Mouse (Mus musculus): Measurements from ENCODE around the gene Gm20521. TPM values are rescaled to one million over a fixed set of nuclear protein-coding genes. Genes with fewer than 3 reads are reported as not detected.
"Not testable (repeated sequence)": the region's sequence is repeated elsewhere in the genome, so short reads cannot be mapped to it uniquely, and the experiment has no call there.

Gene Gm20521
- polyA plus RNA-seq, 1 experiment from 2014 or later: 0.14 TPM

- H3K27ac ChIP-seq (ENCODE audit: low read depth, low read length): no peak overlapping the region
- H3K4me2 ChIP-seq (ENCODE audit: low read length): no peak overlapping the region
- no peaks in the 10 kb centered on the region; the same call in 1 of the 2 replicates for H3K27me3 ChIP-seq (replicated peaks; ENCODE audit: control insufficient read depth, insufficient read depth, low read length)
- no peaks in the 10 kb centered on the region for H3K36me3 ChIP-seq (ENCODE audit: control insufficient read depth, insufficient read depth, low read length)
- H3K9ac ChIP-seq (ENCODE audit: low read depth, low read length): no peak overlapping the region
- WGBS: 87% methylated on average over 3 of the region's 3 CpGs
- no peaks in the 10 kb centered on the region for H3K4me1 ChIP-seq (ENCODE audit: control insufficient read depth, insufficient read depth, low read depth, low read length)
- no peak overlapping the region for H3K4me3 ChIP-seq (ENCODE audit: low read length)
- ATAC-seq: no peak
- no peaks in the 10 kb centered on the region for H3K9me3 ChIP-seq (ENCODE audit: control insufficient read depth, low read length)
Observed at GRCm38 (mm10) chr14:54940176-54940530, 56.9 kb downstream of the Gm20521 start.

- Histone ChIP-seq H3K36me3 (ENCODE audit: control insufficient read depth, insufficient read depth, low read length) (no peaks in the 10 kb centered on the region), H3K9me3 (ENCODE audit: control insufficient read depth, low read length) (no peaks in the 10 kb centered on the region)
Observed at GRCm38 (mm10) chr14:54941024-54941978, 58.1 kb downstream of the Gm20521 start.

GRCm38 (mm10) chr14:54942479-54942878 is 59.2 kb downstream of the Gm20521 start:
- no peak overlapping the region for H3K9ac ChIP-seq (ENCODE audit: low read depth, low read length)
- no peaks in the 10 kb centered on the region for H3K4me1 ChIP-seq (ENCODE audit: control insufficient read depth, insufficient read depth, low read depth, low read length)
- H3K9me3 ChIP-seq (ENCODE audit: control insufficient read depth, low read length): no peaks in the 10 kb centered on the region
- no peaks in the 10 kb centered on the region; the same call in 1 of the 2 replicates for H3K27me3 ChIP-seq (replicated peaks; ENCODE audit: control insufficient read depth, insufficient read depth, low read length)
- H3K4me2 ChIP-seq (ENCODE audit: low read length): no peak overlapping the region
- no peaks in the 10 kb centered on the region for H3K36me3 ChIP-seq (ENCODE audit: control insufficient read depth, insufficient read depth, low read length)
- WGBS: 86% methylated on average over 8 of the region's 8 CpGs
- no peak for ATAC-seq
- no peak overlapping the region for H3K4me3 ChIP-seq (ENCODE audit: low read length)
- H3K27ac ChIP-seq (ENCODE audit: low read depth, low read length): no peak overlapping the region

More at GRCm38 (mm10) chr14:54941024-54941978, 58.1 kb downstream of the Gm20521 start:
- no peak for ATAC-seq
- H3K4me3 ChIP-seq (ENCODE audit: low read length): no peak overlapping the region
- no peaks in the 10 kb centered on the region for H3K4me1 ChIP-seq (ENCODE audit: control insufficient read depth, insufficient read depth, low read depth, low read length)
- H3K4me2 ChIP-seq (ENCODE audit: low read length): no peak overlapping the region
- H3K9ac ChIP-seq (ENCODE audit: low read depth, low read length): no peak overlapping the region
- H3K27me3 ChIP-seq (replicated peaks; ENCODE audit: control insufficient read depth, insufficient read depth, low read length): no peaks in the 10 kb centered on the region; the same call in 1 of the 2 replicates
- WGBS: 67% methylated on average over 13 of the region's 13 CpGs
- H3K27ac ChIP-seq (ENCODE audit: low read depth, low read length): no peak overlapping the region

- no peaks in the 10 kb centered on the region; the same call in 1 of the 2 replicates for H3K27me3 ChIP-seq (replicated peaks; ENCODE audit: control insufficient read depth, insufficient read depth, low read length)
- no peak overlapping the region for H3K4me3 ChIP-seq (ENCODE audit: low read length)
- no peak for ATAC-seq
- no peaks in the 10 kb centered on the region for H3K9me3 ChIP-seq (ENCODE audit: control insufficient read depth, low read length)
- H3K4me2 ChIP-seq (ENCODE audit: low read length): no peak overlapping the region
- H3K9ac ChIP-seq (ENCODE audit: low read depth, low read length): no peak overlapping the region
- H3K36me3 ChIP-seq (ENCODE audit: control insufficient read depth, insufficient read depth, low read length): no peaks in the 10 kb centered on the region
- H3K27ac ChIP-seq (ENCODE audit: low read depth, low read length): no peak overlapping the region
- WGBS: 96% methylated on average over 7 of the region's 7 CpGs
- no peaks in the 10 kb centered on the region for H3K4me1 ChIP-seq (ENCODE audit: control insufficient read depth, insufficient read depth, low read depth, low read length)
Observed at GRCm38 (mm10) chr14:54943971-54944370, 60.7 kb downstream of the Gm20521 start.

DNA sequence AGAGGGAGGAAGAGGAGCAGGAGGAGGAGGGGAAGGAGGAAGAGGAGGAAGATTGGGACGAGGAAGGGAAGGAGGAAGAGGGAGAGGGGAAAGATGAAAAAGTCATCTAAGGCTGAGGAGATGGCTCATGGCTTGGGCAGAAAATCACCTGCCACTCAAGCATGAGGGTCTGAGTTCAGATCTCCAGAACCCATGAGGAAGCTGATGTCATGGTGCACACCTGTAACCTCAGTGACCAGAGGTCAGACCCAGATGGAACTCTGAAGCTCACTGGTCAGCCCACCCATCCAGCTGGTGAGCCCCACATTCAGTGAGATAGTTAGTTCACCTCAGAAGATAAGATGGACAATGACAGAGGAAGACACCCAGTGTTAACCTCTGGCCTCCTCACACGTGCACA is 61.7 kb downstream of the Gm20521 start:
- Histone ChIP-seq H3K4me2 (ENCODE audit: low read length) (no peak overlapping the region), H3K9me3 (ENCODE audit: control insufficient read depth, low read length) (no peaks in the 10 kb centered on the region), H3K9ac (ENCODE audit: low read depth, low read length) (no peak overlapping the region), H3K36me3 (ENCODE audit: control insufficient read depth, insufficient read depth, low read length) (no peaks in the 10 kb centered on the region), H3K4me1 (ENCODE audit: control insufficient read depth, insufficient read depth, low read depth, low read length) (no peaks in the 10 kb centered on the region), H3K27ac (ENCODE audit: low read depth, low read length) (no peak overlapping the region), H3K27me3 (replicated peaks; ENCODE audit: control insufficient read depth, insufficient read depth, low read length) (no peaks in the 10 kb centered on the region), H3K4me3 (ENCODE audit: low read length) (no peak overlapping the region)
- no peak for ATAC-seq
- 78% methylated on average over 2 of the region's 2 CpGs for WGBS

GRCm38 (mm10) chr14:54945975-54946704 is 62.9 kb downstream of the Gm20521 start:
- no peaks in the 10 kb centered on the region for H3K27me3 ChIP-seq (replicated peaks; ENCODE audit: control insufficient read depth, insufficient read depth, low read length)
- H3K27ac ChIP-seq (ENCODE audit: low read depth, low read length): no peak overlapping the region
- H3K36me3 ChIP-seq (ENCODE audit: control insufficient read depth, insufficient read depth, low read length): no peaks in the 10 kb centered on the region
- no peaks in the 10 kb centered on the region for H3K9me3 ChIP-seq (ENCODE audit: control insufficient read depth, low read length)
- no peak for ATAC-seq
- H3K4me2 ChIP-seq (ENCODE audit: low read length): no peak overlapping the region
- no peak overlapping the region for H3K4me3 ChIP-seq (ENCODE audit: low read length)
- no peaks in the 10 kb centered on the region for H3K4me1 ChIP-seq (ENCODE audit: control insufficient read depth, insufficient read depth, low read depth, low read length)
- no peak overlapping the region for H3K9ac ChIP-seq (ENCODE audit: low read depth, low read length)
- 82% methylated on average over 19 of the region's 19 CpGs for WGBS

- WGBS: 82% methylated on average over 10 of the region's 11 CpGs
- not testable (repeated sequence) for H3K27me3 ChIP-seq (replicated peaks; ENCODE audit: control insufficient read depth, insufficient read depth, low read length); H3K4me1 ChIP-seq (ENCODE audit: control insufficient read depth, insufficient read depth, low read depth, low read length); H3K36me3 ChIP-seq (ENCODE audit: control insufficient read depth, insufficient read depth, low read length); H3K27ac ChIP-seq (ENCODE audit: low read depth, low read length); H3K4me3 ChIP-seq (ENCODE audit: low read length); H3K9me3 ChIP-seq (ENCODE audit: control insufficient read depth, low read length); ATAC-seq; H3K9ac ChIP-seq (ENCODE audit: low read depth, low read length); H3K4me2 ChIP-seq (ENCODE audit: low read length)
Observed at GRCm38 (mm10) chr14:54947008-54947407, 63.8 kb downstream of the Gm20521 start.

All from hindbrain, embryonic 16.5 days (tissue).